13 mouse cellular contexts compared by ENCODE assay signal in genomic region chr2:70588200-70588599, GRCm38 (mm10). TPM values are rescaled to one million over a fixed set of nuclear protein-coding genes. Genes with fewer than 3 reads are reported as not detected.
"Had no signal": no experiment of that assay in that cellular context is flagged by ENCODE, and none has a peak within 500 bp of the region (broad histone marks: within the 10 kb centered on the region; RNA-seq: fewer than 3 reads in every experiment).

No protein-coding gene starts in this region.

- DNase-seq: forebrain, postnatal 0 days; gastrocnemius, postnatal 14 days; gastrocnemius, postnatal 36 days; heart, adult 18-20 months; heart, postnatal 10 days; kidney, adult 11 months; kidney, adult 2 months; kidney, adult 9 months; kidney, postnatal 14 days; kidney, postnatal 36 days; left cerebral cortex, postnatal 4 days had no signal

RNA-seq across cellular contexts. Expression of gene Gad1, which starts 35.3 kb away (rescaled TPM):
- total RNA-seq: hematopoietic stem cell, adult 5-6 weeks; liver, adult 2 months had no signal
